Mouse (Mus musculus): ENCODE results near the gene Fam185a. TPM values are rescaled to one million over a fixed set of nuclear protein-coding genes. Genes with fewer than 3 reads are reported as not detected.

Fam185a gene
- total RNA-seq, 2 experiments from 2014 or later, result 5.5 to 5.6 TPM

GRCm38 (mm10) chr5:21426666-21427065, 1.9 kb downstream of the Fam185a start:
- no peak for DNase-seq

- no peak for DNase-seq
Measured at GRCm38 (mm10) chr5:21434148-21434929, 9.6 kb downstream of the Fam185a start.

GRCm38 (mm10) chr5:21436471-21436975, 11.8 kb downstream of the Fam185a start:
- DNase-seq, result no peak

GRCm38 (mm10) chr5:21438428-21438827, 13.7 kb downstream of the Fam185a start:
- DNase-seq, result no peak

GRCm38 (mm10) chr5:21439446-21440110, 14.8 kb downstream of the Fam185a start:
- DNase-seq, result no peak

- DNase-seq, result peak; percentile 46
Measured at GRCm38 (mm10) chr5:21440833-21441530, 16.2 kb downstream of the Fam185a start.

- no peak for DNase-seq
Measured at GRCm38 (mm10) chr5:21467387-21467786, 42.6 kb downstream of the Fam185a start.

GRCm38 (mm10) chr5:21468100-21468499, 43.3 kb downstream of the Fam185a start:
- no peak for DNase-seq

- no peak for DNase-seq
Measured at GRCm38 (mm10) chr5:21478428-21478827, 53.7 kb downstream of the Fam185a start.

- DNase-seq, result no peak
Measured at GRCm38 (mm10) chr5:21479746-21480145, 55.0 kb downstream of the Fam185a start.

GRCm38 (mm10) chr5:21481521-21481920, 56.8 kb downstream of the Fam185a start:
- DNase-seq, result no peak

- DNase-seq, result no peak
Measured at GRCm38 (mm10) chr5:21482446-21483222, 57.9 kb downstream of the Fam185a start.

GRCm38 (mm10) chr5:21483275-21483674, 58.5 kb downstream of the Fam185a start:
- DNase-seq, result no peak

GRCm38 (mm10) chr5:21485197-21485829, 60.6 kb downstream of the Fam185a start:
- no peak for DNase-seq

GRCm38 (mm10) chr5:21486798-21487197, 62.0 kb downstream of the Fam185a start:
- no peak for DNase-seq

GRCm38 (mm10) chr5:21487306-21487705, 62.5 kb downstream of the Fam185a start:
- no peak for DNase-seq

GRCm38 (mm10) chr5:21487716-21488115, 63.0 kb downstream of the Fam185a start:
- peak; percentile 32 for DNase-seq

- no peak for DNase-seq
Measured at GRCm38 (mm10) chr5:21488506-21488905, 63.7 kb downstream of the Fam185a start.

GRCm38 (mm10) chr5:21489135-21489534, 64.4 kb downstream of the Fam185a start:
- no peak for DNase-seq

GRCm38 (mm10) chr5:21491469-21491868, 66.7 kb downstream of the Fam185a start:
- DNase-seq, result no peak

GRCm38 (mm10) chr5:21492213-21492612, 67.5 kb downstream of the Fam185a start:
- no peak for DNase-seq

Data from gastrocnemius, postnatal 10 days (tissue).